Mouse (Mus musculus): ENCODE results near the gene Maff. TPM values are rescaled to one million over a fixed set of nuclear protein-coding genes. Genes with fewer than 3 reads are reported as not detected.

Maff gene
- total and polyA plus RNA-seq, 3 experiments, result 9.2 to 15.4 (median 10.5) TPM

DNA sequence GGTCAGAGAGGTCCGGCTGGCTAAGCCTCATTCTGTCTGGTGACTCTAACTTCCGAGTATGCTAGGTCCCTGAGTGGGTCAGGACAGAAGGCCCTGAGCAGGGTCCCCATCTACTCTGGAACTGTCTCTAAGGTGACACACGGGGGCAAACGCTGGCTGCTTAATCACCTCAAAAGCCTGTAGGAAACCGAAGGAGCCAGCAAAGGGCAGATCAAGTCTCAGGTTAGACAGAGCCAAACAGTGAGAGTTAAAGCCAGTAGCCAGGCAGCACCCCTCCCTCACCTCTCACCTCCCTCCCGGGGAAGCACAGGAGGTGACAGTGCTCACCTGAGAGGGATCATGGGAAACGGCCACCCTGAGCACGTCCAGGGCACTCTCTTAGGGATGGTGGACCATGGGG, 42.7 kb upstream of the Maff start:
- TF ChIP-seq UBTF (IDR thresholded peaks at IDR 0.05; ENCODE audit: low read depth, low read length) (no peak), NELFE (IDR thresholded peaks at IDR 0.05; ENCODE audit: low read depth, low read length) (no peak), CHD1 (IDR thresholded peaks at IDR 0.05; ENCODE audit: low read depth, low read length) (no peak), MEF2A (IDR thresholded peaks at IDR 0.05; ENCODE audit: borderline replicate concordance, low read depth, low read length) (no peak), ZMIZ1 (IDR thresholded peaks at IDR 0.05; ENCODE audit: low read depth, low read length) (no peak), MXI1 (IDR thresholded peaks at IDR 0.05; ENCODE audit: low read depth, low read length) (no peak), KAT2A (IDR thresholded peaks at IDR 0.05; ENCODE audit: insufficient replicate concordance, low read length) (no peak), CTCF (conservative IDR thresholded peaks at IDR 0.05 in 1 of 2, IDR thresholded peaks at IDR 0.05 in 1 of 2; ENCODE audit: low read depth in 2 of 2, low read length in 2 of 2) (no peak), E2F4 (IDR thresholded peaks at IDR 0.05; ENCODE audit: insufficient replicate concordance, low read depth, low read length) (no peak), SMC3 (IDR thresholded peaks at IDR 0.05; ENCODE audit: low read depth, low read length) (no peak), USF1 (IDR thresholded peaks at IDR 0.05; ENCODE audit: low read depth, low read length) (no peak), GABPA (IDR thresholded peaks at IDR 0.05; ENCODE audit: insufficient replicate concordance, low read depth, low read length) (no peak), EP300 (IDR thresholded peaks at IDR 0.05; ENCODE audit: low read length) (no peak)
- DNase-seq (ENCODE audit: extremely low read depth), result no peak
- dilution Hi-C loops (cut with MboI; ENCODE audit: extremely low pct_ligation_motif_present, extremely low pct_unique_long_range_greater_than_20kb, low sequenced_read_pairs), result no loop called here
- no peaks in the 10 kb centered on the region for H3K9me3 ChIP-seq (replicated peaks; ENCODE audit: low read length)
- H3K4me2 ChIP-seq (ENCODE audit: insufficient read depth, low read depth, poor library complexity, severe bottlenecking), result no peak overlapping the region
- no peak overlapping the region for H3K4me3 ChIP-seq (replicated peaks in 1 of 3; ENCODE audit: low read depth in 2 of 3, low read length in 2 of 3, poor library complexity in 1 of 3)
- H3K27me3 ChIP-seq (replicated peaks), result no peaks in the 10 kb centered on the region
- H3K4me1 ChIP-seq (ENCODE audit: control insufficient read depth in 1 of 2, insufficient read depth in 2 of 2), result peaks cover 0 to 30% of the 10 kb centered on the region in 2 experiments; a peak in 2 of 4 replicates
- no peak overlapping the region for H3K9ac ChIP-seq (ENCODE audit: insufficient read depth, low read depth)
- no peaks in the 10 kb centered on the region for H3K79me2 ChIP-seq (replicated peaks; ENCODE audit: control insufficient read depth, extremely low read depth, insufficient read depth, poor library complexity, severe bottlenecking)
- in situ Hi-C loops (cut with MboI; ENCODE audit: low pct_ligation_motif_present, low pct_unique_long_range_greater_than_20kb, low sequenced_read_pairs), result no loop called here
- H3K36me3 ChIP-seq (replicated peaks in 1 of 2; ENCODE audit: control insufficient read depth in 1 of 2, insufficient read depth in 1 of 2, low read length in 1 of 2), result peaks cover 86 to 97% of the 10 kb centered on the region in 2 experiments
- no peak overlapping the region for H3K27ac ChIP-seq (ENCODE audit: insufficient read depth, low read depth)

GRCm38 (mm10) chr15:79304832-79305231, 41.6 kb upstream of the Maff start:
- H3K9me3 ChIP-seq (replicated peaks; ENCODE audit: low read length), result no peaks in the 10 kb centered on the region
- no peaks in the 10 kb centered on the region for H3K27me3 ChIP-seq (replicated peaks)
- H3K4me2 ChIP-seq (ENCODE audit: insufficient read depth, low read depth, poor library complexity, severe bottlenecking), result no peak overlapping the region
- H3K4me3 ChIP-seq (replicated peaks in 1 of 3; ENCODE audit: low read depth in 2 of 3, low read length in 2 of 3, poor library complexity in 1 of 3), result no peak overlapping the region
- DNase-seq (ENCODE audit: extremely low read depth), result no peak
- dilution Hi-C loops (cut with MboI; ENCODE audit: extremely low pct_ligation_motif_present, extremely low pct_unique_long_range_greater_than_20kb, low sequenced_read_pairs), result no loop called here
- peaks cover 78 to 87% of the 10 kb centered on the region in 2 experiments for H3K36me3 ChIP-seq (replicated peaks in 1 of 2; ENCODE audit: control insufficient read depth in 1 of 2, insufficient read depth in 1 of 2, low read length in 1 of 2)
- no peak overlapping the region for H3K27ac ChIP-seq (ENCODE audit: insufficient read depth, low read depth)
- H3K9ac ChIP-seq (ENCODE audit: insufficient read depth, low read depth), result no peak overlapping the region
- H3K4me1 ChIP-seq (ENCODE audit: control insufficient read depth in 1 of 2, insufficient read depth in 2 of 2), result peaks cover 0 to 30% of the 10 kb centered on the region in 2 experiments; a peak in 2 of 4 replicates
- no peaks in the 10 kb centered on the region for H3K79me2 ChIP-seq (replicated peaks; ENCODE audit: control insufficient read depth, extremely low read depth, insufficient read depth, poor library complexity, severe bottlenecking)
- TF ChIP-seq SIN3A (IDR thresholded peaks at IDR 0.05; ENCODE audit: low read length), result no peak
- TF ChIP-seq SMC3 (IDR thresholded peaks at IDR 0.05; ENCODE audit: low read depth, low read length), result no peak
- TF ChIP-seq ELF1 (IDR thresholded peaks at IDR 0.05; ENCODE audit: low read depth, low read length), result no peak
- TF ChIP-seq ZKSCAN1 (IDR thresholded peaks at IDR 0.05; ENCODE audit: borderline replicate concordance, low read depth, low read length), result no peak
- no peak for TF ChIP-seq MAX (IDR thresholded peaks at IDR 0.05; ENCODE audit: low read length)
- no peak for TF ChIP-seq USF2 (conservative IDR thresholded peaks at IDR 0.05; ENCODE audit: low read depth, low read length)
- no peak for TF ChIP-seq CHD1 (IDR thresholded peaks at IDR 0.05; ENCODE audit: low read depth, low read length)
- TF ChIP-seq JUN (IDR thresholded peaks at IDR 0.05; ENCODE audit: insufficient read depth, low read depth, low read length), result no peak
- TF ChIP-seq JUND (conservative IDR thresholded peaks at IDR 0.05; ENCODE audit: low read depth, low read length), result no peak
- TF ChIP-seq USF1 (IDR thresholded peaks at IDR 0.05; ENCODE audit: low read depth, low read length), result no peak
- in situ Hi-C loops (cut with MboI; ENCODE audit: low pct_ligation_motif_present, low pct_unique_long_range_greater_than_20kb, low sequenced_read_pairs), result no loop called here
